In the genomic region with DNA sequence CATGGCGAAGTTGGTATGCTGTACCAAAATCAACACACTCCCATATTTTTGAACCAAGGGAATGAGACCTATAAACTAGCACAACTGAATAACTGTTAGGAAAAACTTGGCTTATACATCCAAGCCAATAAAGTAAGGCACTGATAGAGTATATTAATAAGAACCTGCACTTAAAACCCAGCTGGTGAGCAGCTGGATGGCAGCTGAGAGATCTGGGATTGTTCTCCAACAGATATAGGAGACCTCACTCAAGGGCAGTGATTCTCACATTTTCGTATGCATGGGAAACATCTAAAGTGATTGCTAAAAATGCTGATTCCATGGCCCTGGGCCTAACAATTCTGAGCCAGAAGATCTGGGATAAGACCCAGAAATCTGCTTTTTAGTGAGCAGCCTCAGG, we compare ENCODE assay signal across 19 mouse cellular contexts.
DNase-seq lines count a peak whose midpoint lies in the region; ATAC-seq and TF ChIP-seq lines count a peak whose summit lies in the region.
"Had no signal": no experiment of that assay in that cellular context is flagged by ENCODE, and none has a peak within 500 bp of the region (broad histone marks: within the 10 kb centered on the region; RNA-seq: fewer than 3 reads in every experiment).

No protein-coding gene starts in this region.

- peaks cover 18% of the 10 kb centered on the region for H3K4me1 ChIP-seq in limb, embryonic 13.5 days
- H3K4me1 ChIP-seq in limb, embryonic 10.5 days, result peaks cover 9% of the 10 kb centered on the region; the same call in 1 of the 2 replicates
- peaks cover 9% of the 10 kb centered on the region for H3K4me1 ChIP-seq in limb, embryonic 14.5 days (ENCODE audit: control insufficient read depth, insufficient read depth, low read length)
- H3K4me1 ChIP-seq: embryonic facial prominence, embryonic 12.5 days; forebrain, embryonic 13.5 days had no signal

- H3K4me2 ChIP-seq in limb, embryonic 13.5 days (replicated peaks), result no peak overlapping the region
- no peak overlapping the region for H3K4me2 ChIP-seq in limb, embryonic 14.5 days (replicated peaks; ENCODE audit: low read depth, low read length, severe bottlenecking)
- H3K4me2 ChIP-seq: embryonic facial prominence, embryonic 12.5 days; forebrain, embryonic 13.5 days; forebrain, embryonic 15.5 days had no signal

- H3K9ac ChIP-seq in limb, embryonic 13.5 days, result no peak overlapping the region
- no peak overlapping the region for H3K9ac ChIP-seq in limb, embryonic 14.5 days (ENCODE audit: low read depth, low read length, severe bottlenecking)
- H3K9ac ChIP-seq: embryonic facial prominence, embryonic 12.5 days; forebrain, embryonic 13.5 days; forebrain, embryonic 15.5 days; forebrain, postnatal 0 days had no signal

- H3K9me3 ChIP-seq in limb, embryonic 13.5 days, result no peaks in the 10 kb centered on the region
- no peaks in the 10 kb centered on the region for H3K9me3 ChIP-seq in limb, embryonic 10.5 days (replicated peaks)
- H3K9me3 ChIP-seq in limb, embryonic 14.5 days (ENCODE audit: control insufficient read depth, low read length), result no peaks in the 10 kb centered on the region
- H3K9me3 ChIP-seq: embryonic facial prominence, embryonic 12.5 days; forebrain, embryonic 13.5 days; forebrain, embryonic 15.5 days had no signal

- DNase-seq in limb, embryonic 10.5 days (ENCODE audit: low spot score), result no peak
- peak; percentile 62 for DNase-seq in limb, embryonic 14.5 days (ENCODE audit: low spot score)
- DNase-seq in spleen, postnatal 14 days (ENCODE audit: low spot score in 2 of 2), result no peak
- no peak for DNase-seq in urinary bladder, adult 18-20 months (ENCODE audit: low spot score in 2 of 2)
- DNase-seq: adrenal gland, adult 2 months; adrenal gland, postnatal 10 days; adrenal gland, postnatal 25 days; cerebellum, adult 11 months; cerebellum, adult 18-20 months; cerebellum, adult 8-10 months; cerebellum, adult 9-11 months; cerebellum, postnatal 14 days; cerebellum, postnatal 36 days; embryo, embryonic 11 days; forebrain, postnatal 0 days had no signal

- H3K4me3 ChIP-seq in limb, embryonic 13.5 days, result no peak overlapping the region
- H3K4me3 ChIP-seq in limb, embryonic 10.5 days, result no peak overlapping the region
- H3K4me3 ChIP-seq in limb, embryonic 14.5 days (replicated peaks; ENCODE audit: low read length), result no peak overlapping the region
- H3K4me3 ChIP-seq: embryonic facial prominence, embryonic 12.5 days; forebrain, embryonic 13.5 days; forebrain, embryonic 15.5 days had no signal

- no peaks in the 10 kb centered on the region for H3K27me3 ChIP-seq in limb, embryonic 13.5 days
- no peaks in the 10 kb centered on the region for H3K27me3 ChIP-seq in limb, embryonic 10.5 days (ENCODE audit: low read depth, poor library complexity, severe bottlenecking)
- no peaks in the 10 kb centered on the region for H3K27me3 ChIP-seq in limb, embryonic 14.5 days (ENCODE audit: control insufficient read depth, insufficient read depth, low read length)
- H3K27me3 ChIP-seq: embryonic facial prominence, embryonic 12.5 days; forebrain, embryonic 13.5 days; forebrain, embryonic 15.5 days had no signal

- TF ChIP-seq POLR2A in limb, embryonic 14.5 days (IDR thresholded peaks at IDR 0.05; ENCODE audit: borderline replicate concordance, extremely low read depth, insufficient read depth, insufficient read length), result no peak

- 58% methylated on average over 2 of the region's 2 CpGs for WGBS in limb, embryonic 13.5 days
- WGBS in limb, embryonic 10.5 days, result 88% methylated on average over 2 of the region's 2 CpGs
- 45% methylated on average over 2 of the region's 2 CpGs for WGBS in limb, embryonic 14.5 days

- ATAC-seq in limb, embryonic 13.5 days (ENCODE audit: low FRiP score, low read depth), result 0 out of 2 replicates have a peak, but pooled peaks have one; percentile 40
- ATAC-seq in limb, embryonic 14.5 days (ENCODE audit: low FRiP score, low read depth), result peak; percentile 53
- ATAC-seq: forebrain, embryonic 13.5 days; forebrain, embryonic 15.5 days; forebrain, postnatal 0 days had no signal

- H3K27ac ChIP-seq in limb, embryonic 13.5 days, result no peak overlapping the region; the same call in 1 of the 2 replicates
- H3K27ac ChIP-seq in limb, embryonic 10.5 days, result no peak overlapping the region
- H3K27ac ChIP-seq in limb, embryonic 14.5 days (replicated peaks; ENCODE audit: low read depth, low read length), result peak overlapping the region; percentile 58; the same call in 1 of the 2 replicates
- H3K27ac ChIP-seq: embryonic facial prominence, embryonic 12.5 days; forebrain, embryonic 13.5 days; forebrain, embryonic 15.5 days had no signal

- no peaks in the 10 kb centered on the region for H3K36me3 ChIP-seq in limb, embryonic 13.5 days
- H3K36me3 ChIP-seq in limb, embryonic 10.5 days, result no peaks in the 10 kb centered on the region
- no peaks in the 10 kb centered on the region for H3K36me3 ChIP-seq in limb, embryonic 14.5 days (ENCODE audit: control insufficient read depth, insufficient read depth, low read length)
- H3K36me3 ChIP-seq: embryonic facial prominence, embryonic 12.5 days; forebrain, embryonic 15.5 days had no signal
